Mouse (Mus musculus) erythroblast, embryonic 14.5 days (primary cell): Measurements from ENCODE around the gene Cdc25a.

Source experiments
- GATA1 ChIP-seq: IDR thresholded peaks from 2 replicates; pipeline ENCODE4 v1.6.1; 2012; ENCODE audit warnings: low read length, inconsistent platforms, mixed read lengths
- TAL1 ChIP-seq: IDR thresholded peaks from 3 replicates; pipeline ENCODE4 v1.6.1; 2012; ENCODE audit warnings: low read length, inconsistent platforms, mixed read lengths

DNA sequence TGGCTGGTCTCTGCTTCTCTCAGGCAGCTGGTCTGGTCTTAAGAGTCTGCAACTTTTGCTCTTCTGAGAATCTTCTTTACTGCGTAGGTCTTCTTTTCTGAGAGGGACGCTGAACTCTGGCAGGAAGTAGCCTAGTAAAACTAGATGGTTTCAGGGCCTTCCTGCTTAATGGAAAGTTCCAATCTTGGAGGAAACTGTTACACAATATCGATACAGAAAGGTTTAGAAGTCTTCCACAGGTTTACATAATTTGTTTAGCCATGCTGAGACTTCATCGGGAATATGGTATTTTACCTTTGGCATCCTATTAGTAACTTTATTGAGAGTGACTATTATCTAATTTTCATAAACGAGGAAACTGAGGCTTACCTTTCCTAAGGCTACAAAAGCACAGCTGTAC is 54.7 kb downstream of the Cdc25a start:
- no peak for TF ChIP-seq GATA1
- no peak for TF ChIP-seq TAL1
